In the genomic region with DNA sequence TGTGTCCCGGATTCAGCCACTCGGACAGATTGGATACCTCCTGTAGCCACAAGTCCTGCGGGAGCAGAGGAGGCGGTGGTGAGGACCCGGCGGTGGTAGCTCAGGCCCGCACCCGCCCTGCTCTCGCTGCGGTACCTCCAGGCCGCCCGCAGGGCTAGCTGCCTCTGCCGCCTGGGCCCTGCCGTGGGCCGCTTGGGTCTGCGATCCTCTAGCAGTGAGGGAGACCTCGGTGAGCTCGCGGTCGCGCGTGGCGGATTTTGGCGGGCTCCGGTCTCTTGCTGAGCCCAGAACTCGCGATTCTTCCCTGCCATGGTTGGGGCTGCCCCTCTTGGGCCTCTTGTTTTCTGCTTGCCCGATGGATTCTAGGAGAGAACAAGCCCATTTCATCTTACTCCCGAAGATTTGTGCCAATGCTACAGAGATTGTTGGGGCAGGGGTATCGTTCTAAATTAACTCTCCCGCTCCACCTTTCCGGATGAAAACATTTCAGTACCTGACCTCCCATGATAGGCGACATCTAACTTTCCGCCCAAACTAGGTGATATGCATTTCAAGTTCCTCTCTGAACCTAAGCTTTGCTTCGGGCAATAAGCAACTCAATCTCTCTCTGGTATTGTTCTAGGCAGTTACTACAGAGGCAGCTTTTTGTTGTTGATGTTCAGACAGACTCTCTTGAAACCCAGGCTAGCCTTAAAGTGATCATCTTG, we compare ENCODE assay signal across 8 mouse cellular contexts. TPM values are rescaled to one million over a fixed set of nuclear protein-coding genes. Genes with fewer than 3 reads are reported as not detected.
DNase-seq lines count a peak whose midpoint lies in the region; ATAC-seq and TF ChIP-seq lines count a peak whose summit lies in the region.

No protein-coding gene starts in this region.

- no peaks in the 10 kb centered on the region for H3K27me3 ChIP-seq in lung, embryonic 15.5 days
- H3K27me3 ChIP-seq in hindbrain, embryonic 13.5 days, result no peaks in the 10 kb centered on the region
- no peaks in the 10 kb centered on the region for H3K27me3 ChIP-seq in midbrain, embryonic 12.5 days

- H3K4me1 ChIP-seq in lung, embryonic 15.5 days, result peaks cover 20% of the 10 kb centered on the region
- H3K4me1 ChIP-seq in cortical plate, adult 2 months (ENCODE audit: control insufficient read depth, insufficient read depth, low read length), result peaks cover 4% of the 10 kb centered on the region; the same call in 1 of the 2 replicates
- H3K4me1 ChIP-seq in hindbrain, embryonic 13.5 days (replicated peaks), result peaks cover 46% of the 10 kb centered on the region
- peaks cover 40% of the 10 kb centered on the region for H3K4me1 ChIP-seq in midbrain, embryonic 12.5 days

- ATAC-seq in lung, embryonic 15.5 days (ENCODE audit: borderline replicate concordance, extremely low read depth, low FRiP score, low TSS enrichment), result peak; percentile 51; the same call in 1 of the 2 replicates
- peak; percentile 73 for ATAC-seq in hindbrain, embryonic 13.5 days (ENCODE audit: low FRiP score)
- ATAC-seq in midbrain, embryonic 12.5 days (ENCODE audit: low FRiP score, low read depth), result peak; percentile 67

- peak overlapping the region; percentile 94 for H3K9ac ChIP-seq in lung, embryonic 15.5 days
- peak overlapping the region; percentile 91 for H3K9ac ChIP-seq in hindbrain, embryonic 13.5 days
- H3K9ac ChIP-seq in midbrain, embryonic 12.5 days (replicated peaks), result peak overlapping the region; percentile 94

- H3K4me2 ChIP-seq in lung, embryonic 15.5 days, result peak overlapping the region; percentile 85
- H3K4me2 ChIP-seq in hindbrain, embryonic 13.5 days, result peak overlapping the region; percentile 94
- peak overlapping the region; percentile 95 for H3K4me2 ChIP-seq in midbrain, embryonic 12.5 days (replicated peaks)

- H3K27ac ChIP-seq in lung, embryonic 15.5 days, result peak overlapping the region; percentile 87
- peak overlapping the region; percentile 98; the same call in 1 of the 2 replicates for H3K27ac ChIP-seq in cortical plate, adult 2 months (ENCODE audit: insufficient read depth, low read length)
- peak overlapping the region; percentile 95 for H3K27ac ChIP-seq in hindbrain, embryonic 13.5 days
- peak overlapping the region; percentile 83 for H3K27ac ChIP-seq in midbrain, embryonic 12.5 days (replicated peaks)

- TF ChIP-seq POLR2A in cortical plate, adult 2 months (IDR thresholded peaks at IDR 0.05; ENCODE audit: extremely low read depth, insufficient read depth, low read length), result no peak

- 2% methylated on average over 35 of the region's 35 CpGs for WGBS in lung, embryonic 15.5 days
- 2% methylated on average over 35 of the region's 35 CpGs for WGBS in hindbrain, embryonic 13.5 days
- 3% methylated on average over 34 of the region's 35 CpGs for WGBS in midbrain, embryonic 12.5 days

- peaks cover 20% of the 10 kb centered on the region; the same call in 1 of the 2 replicates for H3K36me3 ChIP-seq in lung, embryonic 15.5 days
- H3K36me3 ChIP-seq in hindbrain, embryonic 13.5 days, result peaks cover 30% of the 10 kb centered on the region
- H3K36me3 ChIP-seq in midbrain, embryonic 12.5 days, result peaks cover 26% of the 10 kb centered on the region

- no peak for TF ChIP-seq CTCF in cortical plate, adult 2 months (IDR thresholded peaks at IDR 0.05; ENCODE audit: extremely low read depth, insufficient read depth, low read length)

- DNase-seq in lung, postnatal 25 days (ENCODE audit: low spot score), result no peak
- no peak for DNase-seq in right cerebral cortex, adult 18-20 months
- no peak for DNase-seq in thymus, postnatal 36 days
- no peak for DNase-seq in c-Kit-positive CD71-positive TER-119-positive erythroid progenitor cells, embryonic 14.5 days (ENCODE audit: low spot score)

- H3K4me3 ChIP-seq in lung, embryonic 15.5 days, result peak overlapping the region; percentile 75
- peak overlapping the region; percentile 99 for H3K4me3 ChIP-seq in cortical plate, adult 2 months (ENCODE audit: insufficient read depth, low read length)
- H3K4me3 ChIP-seq in hindbrain, embryonic 13.5 days, result peak overlapping the region; percentile 85
- peak overlapping the region; percentile 93 for H3K4me3 ChIP-seq in midbrain, embryonic 12.5 days

- no peaks in the 10 kb centered on the region for H3K9me3 ChIP-seq in lung, embryonic 15.5 days
- no peaks in the 10 kb centered on the region for H3K9me3 ChIP-seq in hindbrain, embryonic 13.5 days
- H3K9me3 ChIP-seq in midbrain, embryonic 12.5 days, result no peaks in the 10 kb centered on the region

RNA-seq across cellular contexts. Expression of a gene that starts 0.5 kb away (rescaled TPM):
- 73.5 and 74.4 TPM in 2 replicates for polyA plus RNA-seq in lung, embryonic 15.5 days (2015; fragmentation: Nextera tagmentation; extraction: Ambion mirVana)
- 52.9 and 54.0 TPM in 2 replicates for polyA plus RNA-seq in cortical plate, adult 2 months (2012; rRNA removed)
- polyA plus RNA-seq in hindbrain, embryonic 13.5 days (2015; fragmentation: Nextera tagmentation; extraction: Ambion mirVana), result 52.0 and 54.2 TPM in 2 replicates
- polyA plus RNA-seq in midbrain, embryonic 12.5 days (2016; fragmentation: Nextera tagmentation; extraction: Ambion mirVana), result 57.2 and 59.8 TPM in 2 replicates

RNA-seq across cellular contexts. Expression of a gene that starts 10.5 kb away (rescaled TPM):
- polyA plus RNA-seq in lung, embryonic 15.5 days (2015; fragmentation: Nextera tagmentation; extraction: Ambion mirVana), result 6.5 and 6.8 TPM in 2 replicates
- 28.1 and 30.2 TPM in 2 replicates for polyA plus RNA-seq in cortical plate, adult 2 months (2012; rRNA removed)
- 9.0 and 10.4 TPM in 2 replicates for polyA plus RNA-seq in hindbrain, embryonic 13.5 days (2015; fragmentation: Nextera tagmentation; extraction: Ambion mirVana)
- polyA plus RNA-seq in midbrain, embryonic 12.5 days (2016; fragmentation: Nextera tagmentation; extraction: Ambion mirVana), result 13.6 and 16.1 TPM in 2 replicates
